Mouse (Mus musculus) olfactory bulb, adult 2 months (tissue): ENCODE measurements around the gene Ocm. TPM values are rescaled to one million over a fixed set of nuclear protein-coding genes. Genes with fewer than 3 reads are reported as not detected.
A peak's percentile ranks its signal among the peaks of the same experiment; 100 is the strongest.

Experiments
- H3K27ac ChIP-seq: fragments of 200-500 bp; 2 replicates; pipeline ENCODE4 v1.5.1; 2012; ENCODE audit warnings: low read depth, low read length; ENCODE audit not compliant: insufficient read depth
- H3K4me1 ChIP-seq: fragments of 200-500 bp; 2 replicates; pipeline ENCODE4 v1.6.1; 2012; ENCODE audit warnings: low read length; ENCODE audit not compliant: control insufficient read depth, insufficient read depth
- H3K4me3 ChIP-seq: fragments of 200-500 bp; 2 replicates; pipeline ENCODE4 v1.5.1; 2012; ENCODE audit warnings: mild to moderate bottlenecking, low read depth, low read length, moderate library complexity; ENCODE audit not compliant: insufficient read depth
- CTCF ChIP-seq: fragments of 200-500 bp; IDR thresholded peaks from 2 replicates; pipeline ENCODE4 v1.5.1; 2012; ENCODE audit warnings: low read depth, mild to moderate bottlenecking, low read length, moderate library complexity; ENCODE audit not compliant: insufficient read depth
- POLR2A ChIP-seq: fragments of 200-500 bp; IDR thresholded peaks from 2 replicates; pipeline ENCODE4 v1.6.1; 2012; ENCODE audit warnings: mild to moderate bottlenecking, low read depth, low read length, moderate library complexity; ENCODE audit not compliant: insufficient read depth
- WGBS: fragments of 180-500 bp; shearing (Covaris S2); methylation state at CpG from one replicate; pipeline ENCODE4 v1.1.7; 2018; 5-methylcytosine and 5-hydroxymethylcytosine counted together
- polyA plus RNA-seq: library from polyadenylated mRNA; stranded (reverse); fragments of >200 nt; gene quantifications from 2 replicates; pipeline ENCODE4 v1.2.4, GENCODE M21; 2012; ENCODE audit warnings: low replicate concordance; ENCODE audit not compliant: missing spikeins, insufficient read depth, insufficient read length

Gene Ocm
- polyA plus RNA-seq, 1 experiment: not detected

- 50% methylated on average over 4 of the region's 4 CpGs for WGBS
- Histone ChIP-seq H3K4me3 (no peak overlapping the region), H3K4me1 (no peaks in the 10 kb centered on the region), H3K27ac (no peak overlapping the region)
- TF ChIP-seq CTCF (peak; percentile 95), POLR2A (no peak)
Observed at GRCm38 (mm10) chr5:143974931-143975630, 51.4 kb downstream of the Ocm start.

GRCm38 (mm10) chr5:143972628-143973027 is 53.8 kb downstream of the Ocm start:
- Histone ChIP-seq H3K4me3 (no peak overlapping the region), H3K27ac (no peak overlapping the region), H3K4me1 (no peaks in the 10 kb centered on the region)
- no peak for TF ChIP-seq CTCF
- TF ChIP-seq POLR2A: no peak
- 61% methylated on average over 3 of the region's 3 CpGs for WGBS

Other genes with a start within 250 kb of the Ocm start
- gene Eif2ak1, start 208.9 kb downstream of the Ocm start, polyA plus RNA-seq: not detected in 2 replicates
- gene Ankrd61, start 129.0 kb downstream of the Ocm start, polyA plus RNA-seq: not detected in 2 replicates
- not detected in 2 replicates for gene Aimp2, start 116.8 kb downstream of the Ocm start, polyA plus RNA-seq
- gene Pms2, start 116.7 kb downstream of the Ocm start, polyA plus RNA-seq: not detected in 2 replicates
- gene Gm42421, start 98.5 kb downstream of the Ocm start, polyA plus RNA-seq: not detected in 2 replicates
- gene Rsph10b, start 93.6 kb downstream of the Ocm start, polyA plus RNA-seq: not detected in 2 replicates
- 341 TPM in 1 of 2 replicates, not detected in the other for gene Ccz1, start 11.8 kb downstream of the Ocm start, polyA plus RNA-seq
- gene Lmtk2, start 73.8 kb upstream of the Ocm start, polyA plus RNA-seq: not detected in 2 replicates
- gene Bhlha15, start 163.6 kb upstream of the Ocm start, polyA plus RNA-seq: not detected in 2 replicates
- 771 TPM in 1 of 2 replicates, not detected in the other for gene Tecpr1, start 196.9 kb upstream of the Ocm start, polyA plus RNA-seq
- gene Bri3, start 217.8 kb upstream of the Ocm start, polyA plus RNA-seq: not detected in 2 replicates